Mouse (Mus musculus) small intestine, adult 2 months (tissue): Measurements from ENCODE around the gene Sel1l. TPM values are rescaled to one million over a fixed set of nuclear protein-coding genes. Genes with fewer than 3 reads are reported as not detected.

Experiments
- H3K27ac ChIP-seq: fragments of 200-500 bp; 2 replicates; pipeline ENCODE4 v1.5.1; 2012; ENCODE audit warnings: low read depth, low read length, control low read depth, inconsistent platforms; ENCODE audit not compliant: insufficient read depth
- H3K27me3 ChIP-seq: fragments of 200-500 bp; 2 replicates; pipeline ENCODE4 v1.6.1; 2012; ENCODE audit warnings: mild to moderate bottlenecking, moderate library complexity, low read length, inconsistent platforms; ENCODE audit not compliant: control insufficient read depth, insufficient read depth
- H3K36me3 ChIP-seq: fragments of 200-500 bp; 2 replicates; pipeline ENCODE4 v1.6.1; 2012; ENCODE audit warnings: mild to moderate bottlenecking, low read length, control low read depth, inconsistent platforms; ENCODE audit not compliant: control insufficient read depth, insufficient read depth
- H3K4me1 ChIP-seq: fragments of 200-500 bp; 2 replicates; pipeline ENCODE4 v1.6.1; 2012; ENCODE audit warnings: low read length, inconsistent platforms, mixed read lengths; ENCODE audit not compliant: control insufficient read depth, insufficient read depth, insufficient read length
- H3K4me3 ChIP-seq: fragments of 200-500 bp; 2 replicates; pipeline ENCODE4 v1.5.1; 2012; ENCODE audit warnings: low read depth, mild to moderate bottlenecking, control low read depth, inconsistent platforms, low read length, moderate library complexity
- CTCF ChIP-seq: fragments of 200-500 bp; IDR thresholded peaks from 2 replicates; pipeline ENCODE4 v1.5.1; 2012; ENCODE audit warnings: low read depth, mild to moderate bottlenecking, control low read depth, inconsistent platforms, low read length, moderate library complexity, mixed read lengths; ENCODE audit not compliant: insufficient replicate concordance, insufficient read length; ENCODE audit errors: extremely low read depth
- POLR2A ChIP-seq: fragments of 200-500 bp; IDR thresholded peaks from 2 replicates; pipeline ENCODE4 v1.6.1; 2012; ENCODE audit warnings: low read depth, mild to moderate bottlenecking, control low read depth, inconsistent platforms, low read length, moderate library complexity
- WGBS: fragments of 180-500 bp; shearing (Covaris S2); methylation state at CpG from one replicate; pipeline ENCODE4 v1.1.7; 2018; 5-methylcytosine and 5-hydroxymethylcytosine counted together
- polyA plus RNA-seq: library from polyadenylated mRNA; depleted of rRNA; stranded (reverse); fragments of >200 nt; gene quantifications from 2 replicates; pipeline ENCODE4 v1.2.3, GENCODE M21; 2012

Sel1l gene
- polyA plus RNA-seq, 1 experiment: 90.0 TPM

DNA sequence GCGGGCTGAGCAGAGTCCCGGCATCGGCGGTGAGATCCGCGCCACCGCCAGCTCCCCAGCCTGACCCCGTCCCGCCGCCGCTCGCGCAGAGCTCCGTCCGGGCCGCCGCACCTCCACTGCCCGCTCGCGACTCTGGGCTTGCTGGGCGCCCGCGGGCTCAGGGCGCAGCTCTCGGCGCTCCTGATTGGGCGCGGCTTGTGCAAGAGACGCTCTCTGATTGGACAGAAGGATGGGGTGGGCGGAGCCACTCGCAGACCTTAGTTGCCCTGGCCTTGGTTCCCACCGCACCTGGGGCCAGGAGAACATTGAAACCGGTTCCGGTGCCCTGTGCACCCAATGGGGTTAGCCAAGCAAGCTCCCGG lies 70.0 kb downstream of the Sel1l start:
- Histone ChIP-seq H3K27ac (no peak overlapping the region), H3K4me3 (peak overlapping the region; percentile 81), H3K36me3 (no peaks in the 10 kb centered on the region), H3K27me3 (no peaks in the 10 kb centered on the region), H3K4me1 (peaks cover 4% of the 10 kb centered on the region; the same call in 1 of the 2 replicates)
- under 1% methylated on average over 35 of the region's 35 CpGs for WGBS
- TF ChIP-seq POLR2A: peak; percentile 35; the same call in 1 of the 2 replicates
- TF ChIP-seq CTCF: no peak

DNA sequence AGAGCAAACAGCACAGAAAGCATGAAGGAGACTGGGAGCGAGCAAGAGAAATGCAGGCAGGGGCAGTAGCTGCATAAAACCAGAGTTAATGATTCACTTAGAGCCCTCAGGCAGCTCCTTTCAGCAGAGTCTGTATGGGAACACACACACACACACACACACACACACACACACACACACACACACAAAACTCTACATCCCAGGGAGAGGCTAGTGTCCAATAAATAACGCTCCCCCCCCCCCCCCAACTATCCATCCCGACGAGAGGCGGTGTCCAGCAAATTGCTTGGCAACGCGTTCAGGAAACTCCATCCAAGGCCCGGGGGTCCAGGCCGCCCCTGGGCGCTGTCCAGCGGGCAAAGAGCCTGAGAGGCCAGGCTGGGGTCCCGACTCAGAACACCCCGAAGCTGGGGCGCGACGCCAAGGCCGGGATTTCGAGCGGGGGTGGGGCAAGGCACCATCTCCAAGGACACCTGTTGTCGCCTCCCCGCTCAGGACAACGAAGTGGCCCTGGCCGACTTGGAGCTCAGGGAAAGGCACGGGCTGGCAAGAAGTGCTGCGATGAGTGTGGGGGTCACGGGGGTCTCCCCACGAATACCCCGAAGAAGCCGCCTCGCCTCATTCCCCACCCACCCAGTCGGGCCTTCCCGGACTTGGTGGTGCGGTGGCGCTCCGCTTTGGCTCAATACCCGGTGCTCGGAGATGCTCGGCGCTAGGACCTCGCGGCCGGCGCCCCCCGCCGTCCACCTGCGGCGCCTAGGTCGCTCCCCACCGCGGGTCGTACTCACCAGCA lies 70.5 kb downstream of the Sel1l start:
- no peak overlapping the region for H3K27ac ChIP-seq
- WGBS: under 1% methylated on average over 51 of the region's 51 CpGs
- H3K4me1 ChIP-seq: peaks cover 4% of the 10 kb centered on the region; the same call in 1 of the 2 replicates
- H3K36me3 ChIP-seq: no peaks in the 10 kb centered on the region
- peak overlapping the region; percentile 81 for H3K4me3 ChIP-seq
- TF ChIP-seq CTCF (no peak), POLR2A (no peak)
- no peaks in the 10 kb centered on the region for H3K27me3 ChIP-seq

DNA sequence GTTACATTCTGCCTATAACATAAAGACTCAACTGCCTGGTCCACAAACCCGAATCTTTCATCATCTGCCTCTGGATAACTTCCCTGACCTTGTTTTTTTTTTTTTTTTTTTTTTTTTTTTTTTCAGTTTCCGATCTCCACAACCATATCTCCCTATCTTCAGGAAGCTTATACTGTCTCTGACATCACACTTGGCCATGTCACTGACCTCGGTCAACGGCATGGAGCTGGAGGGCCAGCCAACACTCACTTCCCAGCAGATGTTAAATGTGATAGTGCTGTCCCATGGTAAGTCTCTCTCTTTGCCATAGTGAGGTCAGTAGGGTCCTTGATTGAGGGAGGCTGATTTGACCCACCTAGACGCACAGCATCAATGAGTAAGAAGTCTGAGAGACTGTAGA lies 72.6 kb downstream of the Sel1l start:
- WGBS: 79% methylated on average over 5 of the region's 5 CpGs
- TF ChIP-seq POLR2A (no peak), CTCF (no peak)
- H3K4me1 ChIP-seq: peaks cover 4% of the 10 kb centered on the region; the same call in 1 of the 2 replicates
- no peak overlapping the region for H3K4me3 ChIP-seq
- H3K27ac ChIP-seq: no peak overlapping the region
- H3K27me3 ChIP-seq: no peaks in the 10 kb centered on the region
- no peaks in the 10 kb centered on the region for H3K36me3 ChIP-seq

GRCm38 (mm10) chr12:91774811-91775284 lies 74.1 kb downstream of the Sel1l start:
- 52% methylated on average over 8 of the region's 8 CpGs for WGBS
- Histone ChIP-seq H3K4me3 (no peak overlapping the region), H3K27me3 (no peaks in the 10 kb centered on the region)

DNA sequence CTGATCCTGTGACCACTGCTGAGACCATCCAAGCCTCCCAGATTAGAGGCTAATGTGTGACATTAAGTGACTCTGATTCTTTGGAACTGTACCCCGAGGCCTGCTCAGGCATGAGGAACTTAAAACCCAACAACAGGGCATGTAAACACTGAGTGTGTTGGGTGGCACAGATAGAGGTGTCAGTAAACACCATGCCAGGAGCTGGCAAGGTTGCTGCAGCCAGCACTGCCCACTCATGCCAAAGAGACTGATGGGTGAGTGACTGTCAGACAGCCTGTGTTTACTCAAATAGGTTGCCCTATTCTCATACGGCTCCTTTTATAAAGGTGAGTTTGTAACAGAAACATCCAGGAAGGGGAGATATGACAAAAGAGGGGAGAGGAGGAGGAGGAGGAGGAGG lies 80.1 kb downstream of the Sel1l start:
- Histone ChIP-seq H3K4me3 (no peak overlapping the region), H3K27ac (no peak overlapping the region), H3K4me1 (peaks cover 17% of the 10 kb centered on the region; the same call in 1 of the 2 replicates), H3K27me3 (no peaks in the 10 kb centered on the region), H3K36me3 (no peaks in the 10 kb centered on the region)
- TF ChIP-seq POLR2A (no peak), CTCF (no peak)
- 27% methylated on average over 2 of the region's 2 CpGs for WGBS

More at GRCm38 (mm10) chr12:91774811-91775284, 74.1 kb downstream of the Sel1l start:
- TF ChIP-seq CTCF (no peak), POLR2A (no peak)
- Histone ChIP-seq H3K36me3 (no peaks in the 10 kb centered on the region), H3K27ac (no peak overlapping the region), H3K4me1 (peaks cover 4% of the 10 kb centered on the region; the same call in 1 of the 2 replicates)

- no peak overlapping the region for H3K4me3 ChIP-seq
- 34% methylated on average over 6 of the region's 6 CpGs for WGBS
- peaks cover 17% of the 10 kb centered on the region; the same call in 1 of the 2 replicates for H3K4me1 ChIP-seq
- H3K27ac ChIP-seq: no peak overlapping the region
- no peak for TF ChIP-seq POLR2A
- TF ChIP-seq CTCF: no peak
- no peaks in the 10 kb centered on the region for H3K27me3 ChIP-seq
- H3K36me3 ChIP-seq: no peaks in the 10 kb centered on the region
Observed at GRCm38 (mm10) chr12:91768176-91768575, 80.8 kb downstream of the Sel1l start.

GRCm38 (mm10) chr12:91766338-91767107 lies 82.4 kb downstream of the Sel1l start:
- no peaks in the 10 kb centered on the region for H3K27me3 ChIP-seq
- H3K4me3 ChIP-seq: peak overlapping the region; percentile 43
- WGBS: 48% methylated on average over 14 of the region's 14 CpGs
- peak overlapping the region; percentile 56 for H3K27ac ChIP-seq
- peaks cover 17% of the 10 kb centered on the region; the same call in 1 of the 2 replicates for H3K4me1 ChIP-seq
- no peaks in the 10 kb centered on the region for H3K36me3 ChIP-seq
- TF ChIP-seq POLR2A (no peak), CTCF (no peak)
